Mouse (Mus musculus) hindbrain, embryonic 14.5 days (tissue): ENCODE results near the gene Tnfsfm13. TPM values are rescaled to one million over a fixed set of nuclear protein-coding genes. Genes with fewer than 3 reads are reported as not detected.

Source experiments
- ATAC-seq: fragments of 200-750 bp; cut with Nextera tagmentation; 2 replicates; pipeline ENCODE4 v1.8.0; 2017; ENCODE audit warnings: moderate number of reproducible peaks, mild to moderate bottlenecking, moderate TSS enrichment, moderate library complexity; ENCODE audit not compliant: low FRiP score
- DNase-seq: peaks from one replicate; pipeline ENCODE4 v3.0.0-alpha.2; 2015; ENCODE audit warnings: low spot score
- H3K27ac ChIP-seq: fragments of 300-500 bp; sonication (generic); 2 replicates; pipeline ENCODE4 v1.5.1; 2014; ENCODE audit warnings: mild to moderate bottlenecking, moderate library complexity
- H3K27me3 ChIP-seq: fragments of 300-500 bp; sonication (generic); 2 replicates; pipeline ENCODE4 v1.6.1; 2014; ENCODE audit warnings: mild to moderate bottlenecking, low read length, mixed read lengths; ENCODE audit not compliant: control insufficient read depth, insufficient read depth
- H3K36me3 ChIP-seq: fragments of 300-500 bp; sonication (generic); replicated peaks from 2 replicates; pipeline ENCODE4 v1.6.1; 2014; ENCODE audit not compliant: control insufficient read depth, insufficient read depth
- H3K4me1 ChIP-seq: fragments of 300-500 bp; sonication (generic); replicated peaks from 2 replicates; pipeline ENCODE4 v1.6.1; 2014; ENCODE audit warnings: antibody characterized with exemption, low read length, mixed read lengths; ENCODE audit not compliant: control insufficient read depth, insufficient read depth
- H3K4me2 ChIP-seq: fragments of 300-500 bp; sonication (generic); replicated peaks from 2 replicates; pipeline ENCODE4 v1.6.1; 2014; ENCODE audit warnings: mild to moderate bottlenecking, moderate library complexity
- H3K4me3 ChIP-seq: fragments of 300-500 bp; sonication (generic); replicated peaks from 2 replicates; pipeline ENCODE4 v1.5.1; 2014; ENCODE audit warnings: mild to moderate bottlenecking, low read length
- H3K9ac ChIP-seq: fragments of 300-500 bp; sonication (generic); 2 replicates; pipeline ENCODE4 v1.6.1; 2014
- H3K9me3 ChIP-seq: fragments of 300-500 bp; sonication (generic); 2 replicates; pipeline ENCODE4 v1.6.1; 2016; ENCODE audit warnings: low read length; ENCODE audit not compliant: control insufficient read depth
- WGBS: fragments of 180-500 bp; shearing (Covaris S2); extraction: QIAGEN DNeasy Blood & Tissue Kit; methylation state at CpG from one replicate; pipeline ENCODE4 v1.1.7; 2014; 5-methylcytosine and 5-hydroxymethylcytosine counted together
- polyA plus RNA-seq: library from polyadenylated mRNA; unstranded; fragments of >200 nt; fragmentation: Nextera tagmentation; extraction: Ambion mirVana; gene quantifications from 2 replicates; pipeline ENCODE4 v1.2.1, GENCODE M21; 2014

The Tnfsfm13 gene
- polyA plus RNA-seq, 1 experiment from 2014 or later = 2.6 TPM

DNA sequence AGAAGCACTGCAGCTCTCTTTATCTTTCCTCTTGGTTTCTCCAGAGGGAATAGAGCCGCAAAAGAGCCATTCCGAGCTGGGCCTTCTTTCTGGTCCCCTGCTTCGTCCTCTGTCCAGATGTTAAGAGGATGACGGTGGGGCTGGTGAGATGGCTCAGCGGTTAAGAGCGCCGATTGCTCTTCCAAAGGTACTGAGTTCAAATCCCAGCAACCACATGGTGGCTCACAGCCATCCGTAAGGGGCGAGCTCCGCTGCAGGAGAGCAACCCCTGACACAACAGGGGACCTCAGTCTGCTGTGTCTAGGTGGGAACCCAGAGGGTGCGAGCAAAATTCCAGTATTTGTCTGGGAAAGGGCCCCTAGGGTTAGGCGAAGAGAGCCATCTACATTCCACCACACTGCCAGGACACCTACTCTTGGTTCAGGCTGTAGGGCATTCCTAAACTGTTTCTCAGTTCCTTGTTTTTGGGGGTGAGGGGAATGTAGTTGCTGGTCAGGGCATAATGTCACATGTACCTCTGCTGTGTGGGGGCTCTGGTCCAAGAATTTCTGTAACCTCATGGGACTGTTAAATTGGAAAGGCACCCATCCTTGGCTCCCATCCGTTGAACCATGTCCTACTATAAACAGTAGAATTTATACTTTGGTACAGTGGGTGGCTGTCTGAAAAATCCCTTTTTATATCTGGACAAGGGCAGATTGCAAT, 32.8 kb downstream of the Tnfsfm13 start:
- Histone ChIP-seq H3K4me2 (peak overlapping the region; percentile 58), H3K27ac (peak overlapping the region; percentile 93), H3K4me3 (peak overlapping the region; percentile 51), H3K9ac (peak overlapping the region; percentile 50), H3K36me3 (peaks cover 65% of the 10 kb centered on the region), H3K4me1 (peaks cover 14% of the 10 kb centered on the region), H3K9me3 (no peaks in the 10 kb centered on the region), H3K27me3 (no peaks in the 10 kb centered on the region)
- 66% methylated on average over 13 of the region's 13 CpGs for WGBS
- DNase-seq (no peak), ATAC-seq (peak; percentile 2)

DNA sequence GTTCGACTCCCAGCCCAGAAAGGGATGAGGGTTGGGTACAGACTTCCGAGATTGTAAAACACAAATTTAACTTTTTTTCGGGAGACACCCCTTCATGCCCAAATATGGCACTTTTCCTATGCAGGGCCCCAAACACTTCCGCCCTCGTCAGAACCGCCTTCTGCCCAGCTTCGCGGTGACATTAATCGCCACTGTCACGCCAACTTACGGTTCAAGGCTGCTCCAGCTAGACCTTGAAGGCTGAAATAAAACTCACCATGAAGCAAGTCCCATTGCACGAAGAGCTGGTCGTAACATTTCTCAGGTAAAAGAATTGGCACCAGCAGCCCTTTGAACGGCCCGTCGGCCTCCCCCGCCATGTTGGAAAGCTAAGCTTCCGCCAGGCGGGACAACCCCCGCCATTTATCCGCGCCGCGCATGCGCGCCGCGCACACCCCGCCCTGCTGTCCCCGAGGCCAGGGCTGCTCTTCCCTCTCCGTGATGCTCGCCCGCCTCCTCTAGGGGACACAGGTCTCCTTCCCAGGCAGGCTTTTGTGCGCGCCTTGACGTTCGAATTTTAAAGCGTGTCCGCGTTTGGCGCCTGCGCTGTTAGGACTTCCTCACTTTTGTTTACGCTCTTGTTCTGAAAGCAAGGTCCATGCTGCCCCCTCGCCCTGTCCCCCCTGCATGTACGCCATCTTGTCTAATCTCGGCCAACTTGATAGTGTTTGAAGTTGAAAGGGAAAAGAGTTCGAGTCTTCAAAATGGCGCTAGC, 33.5 kb downstream of the Tnfsfm13 start, which contains the start of gene Mpdu1:
Mpdu1 (minus strand) TSS at position 430 of the 754 bp plus-strand sequence.
- Histone ChIP-seq H3K27ac (peak within 1 kb of the TSS; percentile 93), H3K9ac (peak within 1 kb of the TSS; percentile 65), H3K9me3 (no peaks in the 10 kb centered on the region), H3K4me2 (peak within 1 kb of the TSS; percentile 58), H3K36me3 (peaks cover 65% of the 10 kb centered on the region), H3K27me3 (no peaks in the 10 kb centered on the region), H3K4me1 (peaks cover 14% of the 10 kb centered on the region), H3K4me3 (peak within 1 kb of the TSS; percentile 51)
- under 1% methylated on average over 48 of the region's 48 CpGs for WGBS
- DNase-seq (peak; percentile 96), ATAC-seq (peak; percentile 95)

GRCm38 (mm10) chr11:69661221-69661881, 34.5 kb downstream of the Tnfsfm13 start:
- Histone ChIP-seq H3K4me3 (peak overlapping the region; percentile 51), H3K4me1 (peaks cover 14% of the 10 kb centered on the region), H3K27me3 (no peaks in the 10 kb centered on the region), H3K9me3 (no peaks in the 10 kb centered on the region), H3K36me3 (peaks cover 66% of the 10 kb centered on the region), H3K4me2 (peak overlapping the region; percentile 58), H3K27ac (peak overlapping the region; percentile 93; the same call in 1 of the 2 replicates), H3K9ac (no peak overlapping the region)
- ATAC-seq (no peak), DNase-seq (no peak)
- WGBS = 77% methylated on average over 3 of the region's 3 CpGs

- no peaks in the 10 kb centered on the region for H3K27me3 ChIP-seq
- H3K36me3 ChIP-seq = peaks cover 68% of the 10 kb centered on the region
- no peak overlapping the region for H3K4me2 ChIP-seq
- 84% methylated on average over 15 of the region's 15 CpGs for WGBS
- no peak overlapping the region for H3K27ac ChIP-seq
- no peak overlapping the region for H3K4me3 ChIP-seq
- no peaks in the 10 kb centered on the region for H3K9me3 ChIP-seq
- DNase-seq = no peak
- ATAC-seq = no peak
- no peak overlapping the region for H3K9ac ChIP-seq
- peaks cover 8% of the 10 kb centered on the region; the same call in 1 of the 2 replicates for H3K4me1 ChIP-seq
Measured at GRCm38 (mm10) chr11:69657462-69657881, 38.4 kb downstream of the Tnfsfm13 start.

GRCm38 (mm10) chr11:69656617-69657461, 39.1 kb downstream of the Tnfsfm13 start:
- H3K27ac ChIP-seq = no peak overlapping the region
- H3K4me3 ChIP-seq = no peak overlapping the region
- DNase-seq = peak; percentile 82
- H3K27me3 ChIP-seq = no peaks in the 10 kb centered on the region
- no peak overlapping the region for H3K9ac ChIP-seq
- ATAC-seq = no peak
- peaks cover 74% of the 10 kb centered on the region for H3K36me3 ChIP-seq
- no peak overlapping the region for H3K4me2 ChIP-seq
- WGBS = 83% methylated on average over 10 of the region's 10 CpGs
- H3K9me3 ChIP-seq = no peaks in the 10 kb centered on the region
- H3K4me1 ChIP-seq = peaks cover 7% of the 10 kb centered on the region; the same call in 1 of the 2 replicates

GRCm38 (mm10) chr11:69656065-69656455, 39.8 kb downstream of the Tnfsfm13 start:
- Histone ChIP-seq H3K9ac (no peak overlapping the region), H3K27me3 (no peaks in the 10 kb centered on the region), H3K4me3 (no peak overlapping the region), H3K9me3 (no peaks in the 10 kb centered on the region), H3K4me2 (no peak overlapping the region), H3K4me1 (no peaks in the 10 kb centered on the region), H3K27ac (no peak overlapping the region), H3K36me3 (peaks cover 82% of the 10 kb centered on the region)
- 90% methylated on average over 5 of the region's 5 CpGs for WGBS
- ATAC-seq (no peak), DNase-seq (no peak)

- ATAC-seq = peak; percentile 65
Measured at GRCm38 (mm10) chr11:69655264-69656064, 40.4 kb downstream of the Tnfsfm13 start, which contains the start of gene Sox15. TSS of gene Sox15 (plus strand) at chr11:69655314.

GRCm38 (mm10) chr11:69654760-69655159, 41.1 kb downstream of the Tnfsfm13 start:
- Histone ChIP-seq H3K9me3 (no peaks in the 10 kb centered on the region), H3K27me3 (no peaks in the 10 kb centered on the region), H3K4me1 (no peaks in the 10 kb centered on the region), H3K9ac (no peak overlapping the region), H3K27ac (no peak overlapping the region), H3K4me2 (no peak overlapping the region), H3K4me3 (no peak overlapping the region), H3K36me3 (peaks cover 90% of the 10 kb centered on the region)
- DNase-seq (no peak), ATAC-seq (no peak)
- WGBS = 48% methylated on average over 9 of the region's 9 CpGs

More at GRCm38 (mm10) chr11:69655264-69656064, 40.4 kb downstream of the Tnfsfm13 start, which contains the start of gene Sox15:
- Histone ChIP-seq H3K27ac (no peak within 1 kb of the TSS), H3K36me3 (peaks cover 88% of the 10 kb centered on the region), H3K4me1 (no peaks in the 10 kb centered on the region), H3K9me3 (no peaks in the 10 kb centered on the region), H3K9ac (no peak within 1 kb of the TSS), H3K4me3 (no peak within 1 kb of the TSS), H3K27me3 (no peaks in the 10 kb centered on the region), H3K4me2 (no peak within 1 kb of the TSS)
- 24% methylated on average over 34 of the region's 34 CpGs for WGBS
- DNase-seq = peak; percentile 83
